Mouse (Mus musculus) right cerebral cortex, postnatal 14 days (tissue): Measurements from ENCODE around the gene Efna5.

ENCODE experiments used
- DNase-seq: peaks from one replicate; pipeline ENCODE4 v3.0.0; 2022

Gene Efna5

GRCm38 (mm10) chr17:62691201-62691715 lies 189.9 kb downstream of the Efna5 start:
- no peak for DNase-seq

- no peak for DNase-seq
These were observed 190.9 kb downstream of the Efna5 start for GRCm38 (mm10) chr17:62690256-62690655.

DNA sequence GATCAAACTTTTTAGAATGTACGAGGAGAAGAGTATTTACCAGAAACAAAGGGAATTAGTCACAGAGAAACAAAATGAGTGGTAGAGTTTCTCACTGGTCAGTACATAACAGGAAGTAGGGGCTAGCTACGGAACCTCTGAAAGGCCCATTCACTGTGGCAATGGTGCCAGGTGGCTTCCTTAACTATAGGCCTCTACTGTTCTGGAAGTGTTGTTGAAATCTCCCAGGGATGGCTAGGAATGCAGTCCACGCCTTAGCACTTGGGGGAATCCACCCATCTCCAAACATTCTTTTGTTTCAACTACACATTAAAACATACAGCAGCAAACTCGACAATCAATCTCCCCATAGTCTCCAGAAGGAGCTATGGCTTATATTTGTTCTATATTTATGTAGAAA lies 191.5 kb downstream of the Efna5 start:
- no peak for DNase-seq

DNA sequence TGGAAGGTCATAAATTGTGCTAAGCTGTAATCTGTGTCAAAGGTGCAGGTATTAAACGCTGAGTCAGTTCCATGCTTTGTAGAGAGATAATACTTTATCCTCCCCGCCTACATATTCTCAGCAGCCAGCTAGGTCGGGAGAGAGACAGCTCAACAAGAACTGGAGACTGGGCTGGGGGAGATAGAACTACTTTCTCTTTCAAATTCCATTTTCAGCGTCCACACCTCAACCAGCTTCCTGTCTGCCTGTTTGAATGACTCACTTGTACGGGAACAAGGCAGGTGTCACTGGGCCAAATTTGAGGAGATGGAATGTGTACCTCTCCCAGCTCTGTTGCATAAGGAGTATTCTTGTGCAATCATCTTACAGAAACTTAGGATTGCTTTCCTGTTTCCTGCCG lies 193.7 kb downstream of the Efna5 start:
- no peak for DNase-seq

DNA sequence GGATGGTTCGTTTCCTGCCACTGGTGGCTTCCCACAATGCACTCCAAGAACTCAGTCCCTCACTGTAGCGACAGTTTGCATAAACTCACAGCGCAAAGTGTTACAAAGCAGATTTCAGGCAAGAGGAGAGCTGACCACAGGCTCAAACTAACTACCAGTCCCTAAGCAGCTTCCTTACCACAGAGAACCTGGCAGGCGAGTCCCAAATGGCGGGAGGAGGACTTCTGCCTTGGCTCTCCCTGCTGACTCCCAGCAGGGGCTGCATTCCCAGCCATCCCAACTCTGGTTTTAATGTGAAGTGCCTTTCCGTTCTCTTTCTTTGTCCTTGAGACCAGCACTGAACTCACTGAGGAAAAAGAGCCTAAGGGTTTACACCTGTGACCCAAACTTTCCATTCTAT lies 195.9 kb downstream of the Efna5 start:
- no peak for DNase-seq

- DNase-seq, result no peak
These were observed 198.0 kb downstream of the Efna5 start for GRCm38 (mm10) chr17:62683142-62683541.

DNA sequence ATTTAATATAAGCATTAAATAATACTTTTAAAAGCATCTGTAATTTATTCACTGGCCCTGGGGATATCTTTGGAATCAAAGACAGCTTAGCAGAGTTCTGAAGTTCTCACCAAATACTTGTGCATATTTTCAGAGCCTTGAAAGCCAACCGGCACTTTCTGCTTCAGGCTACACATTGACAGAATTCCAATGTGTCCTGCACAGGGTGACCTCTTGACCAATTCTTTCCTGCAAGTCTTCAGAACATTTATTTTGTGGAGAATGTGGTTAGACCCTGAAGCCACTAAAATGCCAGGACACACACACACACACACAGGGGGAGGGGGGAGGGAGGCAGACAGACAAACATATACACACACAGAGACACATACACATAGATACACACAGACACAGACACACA lies 199.4 kb downstream of the Efna5 start:
- DNase-seq, result no peak

GRCm38 (mm10) chr17:62680737-62681136 lies 200.4 kb downstream of the Efna5 start:
- no peak for DNase-seq

GRCm38 (mm10) chr17:62676832-62677231 lies 204.3 kb downstream of the Efna5 start:
- DNase-seq, result no peak

DNA sequence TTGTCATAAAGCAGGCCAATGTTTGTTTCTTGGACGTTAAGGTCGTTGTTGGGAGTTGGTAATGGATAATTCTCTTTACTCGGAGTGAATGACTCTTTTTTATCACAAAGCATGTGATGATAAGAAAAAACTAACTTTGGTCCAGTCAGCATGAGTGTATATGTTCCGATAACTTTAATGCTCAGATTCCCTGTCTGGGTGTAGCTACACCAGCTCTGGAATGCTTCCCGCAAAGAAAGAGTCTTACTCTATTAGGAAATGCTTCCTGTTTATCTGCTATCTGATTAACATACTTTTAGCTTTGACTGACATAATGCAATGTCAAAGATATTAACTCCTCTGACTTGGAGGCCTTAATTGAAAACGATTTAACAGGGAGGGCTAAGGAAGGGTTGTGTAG lies 204.7 kb downstream of the Efna5 start:
- no peak for DNase-seq

DNA sequence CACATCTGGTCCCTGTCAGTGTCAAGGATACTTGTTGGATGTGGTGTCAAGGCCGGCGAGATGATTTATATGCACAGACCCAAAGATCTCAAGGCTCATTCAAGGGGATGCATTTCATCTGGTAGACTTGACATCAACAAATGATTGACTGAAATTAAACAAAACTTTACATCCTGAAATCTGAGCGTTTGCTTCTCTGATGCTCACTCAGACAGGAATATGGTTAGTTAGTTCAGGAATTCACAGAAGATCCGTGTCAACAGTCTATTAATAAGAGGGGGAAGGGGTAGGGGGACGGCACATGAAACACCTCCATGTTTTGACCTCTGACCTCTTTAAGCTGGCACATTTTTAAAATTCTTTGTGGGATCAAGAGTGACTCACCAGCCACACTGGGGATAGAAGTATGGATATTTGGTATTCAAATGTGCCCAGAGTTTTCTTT lies 205.3 kb downstream of the Efna5 start:
- no peak for DNase-seq

GRCm38 (mm10) chr17:62672068-62672467 lies 209.0 kb downstream of the Efna5 start:
- no peak for DNase-seq

- DNase-seq, result no peak
These were observed 214.4 kb downstream of the Efna5 start for GRCm38 (mm10) chr17:62666761-62667160.

GRCm38 (mm10) chr17:62665823-62666222 lies 215.3 kb downstream of the Efna5 start:
- no peak for DNase-seq

DNA sequence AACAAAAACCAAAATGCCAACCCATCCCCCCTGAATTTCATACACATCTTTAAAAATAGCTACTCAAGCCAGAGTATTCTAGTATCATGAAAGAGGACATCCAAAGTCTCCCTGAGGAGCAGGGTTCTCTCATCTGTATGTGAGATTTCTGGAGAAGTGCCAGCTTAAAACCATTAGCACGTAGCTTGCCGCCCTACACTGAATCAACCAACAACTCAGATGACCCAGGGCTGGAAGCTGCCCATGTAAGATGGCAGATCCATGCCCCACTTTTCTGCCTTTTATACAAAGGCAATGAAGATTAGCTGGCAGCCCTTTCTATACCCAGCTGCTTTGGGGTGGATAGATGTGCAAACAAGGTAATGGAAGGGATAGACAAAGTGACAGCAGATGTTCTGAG lies 216.4 kb downstream of the Efna5 start:
- DNase-seq, result no peak

- DNase-seq, result no peak
These were observed 219.3 kb downstream of the Efna5 start for GRCm38 (mm10) chr17:62661801-62662200.

DNA sequence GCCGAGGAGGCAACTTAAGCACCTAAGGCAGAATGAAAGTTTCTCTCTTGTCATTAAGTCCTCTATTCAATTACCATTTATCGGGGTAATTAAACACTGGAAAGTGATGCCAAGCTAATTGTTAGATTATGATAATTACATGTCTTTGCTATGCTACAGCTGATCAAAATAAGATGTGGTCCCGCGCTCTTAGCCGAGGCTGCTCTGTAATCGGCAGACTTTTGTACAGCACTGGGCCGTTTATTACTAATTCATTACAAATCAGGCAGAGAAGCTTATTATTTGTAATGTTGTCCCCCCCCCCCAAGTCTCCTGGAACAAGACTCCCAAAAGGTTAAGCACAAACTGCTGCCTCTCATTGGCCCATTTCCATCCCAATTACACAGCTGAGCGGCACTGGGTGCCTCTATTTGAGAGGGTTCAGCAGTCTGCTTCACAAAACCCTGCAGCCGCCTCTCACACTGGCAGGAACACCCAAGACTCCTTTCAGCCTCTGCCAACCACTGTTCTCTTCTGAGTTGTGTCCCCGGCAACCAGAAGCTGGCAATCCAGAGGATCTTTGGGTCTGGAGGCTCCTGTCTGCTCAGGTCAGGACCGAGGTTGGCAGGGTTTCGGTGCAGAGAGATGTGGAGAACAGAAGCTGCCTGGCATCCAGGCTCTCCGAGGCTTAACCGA lies 221.5 kb downstream of the Efna5 start:
- DNase-seq, result peak; percentile 28

DNA sequence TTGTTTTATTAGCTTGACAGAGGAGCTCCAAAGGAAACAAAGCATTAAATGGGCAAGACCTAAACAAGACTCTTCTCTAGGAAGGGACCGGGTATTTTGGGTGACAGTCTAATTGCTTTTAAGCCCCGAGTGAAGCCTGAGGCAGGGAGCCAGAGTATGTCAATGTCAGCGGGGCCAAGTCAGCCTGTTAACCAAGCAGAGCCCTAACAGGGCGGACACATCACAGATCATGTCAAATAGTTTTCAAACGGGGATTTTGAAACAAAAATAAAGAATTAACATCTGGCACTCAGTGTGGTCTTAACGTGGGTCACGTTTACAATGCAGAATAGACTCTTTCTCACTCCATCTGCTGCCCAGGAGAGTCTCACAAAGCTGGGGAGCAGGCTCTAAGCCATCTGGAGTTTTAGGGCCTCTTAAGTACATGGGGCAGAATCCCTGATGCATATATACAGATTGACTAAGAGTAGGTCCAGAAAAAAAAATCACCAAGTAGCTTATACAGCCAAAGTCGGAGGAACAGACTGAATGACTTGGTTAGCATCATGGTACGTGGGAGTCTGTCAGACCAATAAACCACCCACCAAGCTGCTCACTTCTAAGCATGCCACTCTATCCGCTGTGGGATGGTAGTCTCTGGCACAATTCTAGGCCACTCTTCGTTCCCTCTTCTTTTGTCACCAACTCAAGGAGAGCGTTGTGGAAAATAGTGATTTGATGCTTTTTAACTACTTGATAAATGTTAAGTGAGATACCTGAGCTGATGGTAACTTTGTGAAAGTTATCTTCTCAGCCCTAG lies 223.1 kb downstream of the Efna5 start:
- no peak for DNase-seq

- no peak for DNase-seq
These were observed 224.1 kb downstream of the Efna5 start for GRCm38 (mm10) chr17:62657051-62657450.

DNA sequence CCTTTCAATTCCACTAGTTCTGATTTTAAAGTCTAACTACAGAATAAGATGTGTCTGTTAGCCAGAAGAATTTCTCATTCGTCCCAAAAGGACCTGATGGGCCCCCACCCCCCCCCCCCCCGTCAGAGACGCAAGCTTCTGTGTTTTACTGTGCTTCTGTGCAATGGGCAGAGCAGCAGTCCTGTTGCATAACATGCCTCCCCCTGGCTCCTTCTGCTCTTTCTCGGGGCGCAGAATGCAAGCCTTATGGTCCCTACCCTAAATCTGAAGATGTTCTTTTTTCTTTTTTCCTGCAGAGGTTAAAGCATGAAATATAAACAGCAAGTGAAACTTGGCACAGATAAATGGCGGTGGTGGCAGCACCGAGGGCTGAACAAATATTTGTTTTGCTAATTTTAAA lies 224.5 kb downstream of the Efna5 start:
- no peak for DNase-seq

DNA sequence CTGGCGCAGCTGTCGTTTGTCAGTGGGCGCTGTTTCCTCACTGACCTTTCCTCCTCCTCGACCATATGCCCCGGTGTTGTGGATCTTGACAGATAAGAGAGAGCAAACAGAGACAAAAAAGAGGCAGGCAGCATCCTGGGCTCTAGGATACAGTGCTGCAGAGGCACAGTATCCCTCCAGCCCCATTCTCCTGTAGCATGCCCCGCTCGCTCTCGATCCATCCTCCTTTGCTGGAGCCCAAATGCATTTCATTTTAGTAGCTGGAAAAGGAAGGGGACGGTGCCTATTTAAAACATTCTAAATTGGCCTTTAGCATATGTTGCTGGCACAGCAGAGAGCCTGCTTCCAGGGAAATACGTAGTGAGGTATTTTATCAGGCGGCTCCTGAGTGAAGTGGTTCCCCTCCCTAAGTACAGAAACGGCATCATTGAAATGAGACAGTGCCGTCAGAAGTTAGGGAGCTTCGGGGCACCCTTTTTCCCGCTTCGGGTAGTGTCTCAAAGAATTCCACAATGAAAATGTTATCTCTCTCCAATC lies 225.2 kb downstream of the Efna5 start:
- no peak for DNase-seq

GRCm38 (mm10) chr17:62652451-62652850 lies 228.7 kb downstream of the Efna5 start:
- no peak for DNase-seq

DNA sequence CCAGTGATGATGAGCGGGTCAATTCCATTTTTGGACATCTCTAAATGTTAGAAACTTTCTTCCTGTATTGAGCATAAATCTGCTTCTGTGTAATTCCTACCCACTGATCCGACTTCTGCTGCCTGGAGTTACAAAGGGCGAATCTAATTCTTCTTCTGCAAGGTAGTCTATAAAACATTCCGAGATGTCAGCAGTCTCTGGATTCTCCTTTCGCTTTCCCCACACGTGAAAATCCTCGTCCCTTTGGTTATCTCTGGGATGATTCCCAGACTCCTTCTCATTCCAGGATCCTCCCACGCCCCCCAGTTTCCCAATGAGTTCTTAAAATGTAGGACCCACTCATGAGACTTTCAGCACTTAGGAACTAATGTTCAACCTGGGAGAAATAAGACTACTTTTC lies 229.4 kb downstream of the Efna5 start:
- no peak for DNase-seq
